Mouse (Mus musculus): ENCODE measurements around the gene Pkp4.

GRCm38 (mm10) chr2:59397531-59397930 lies 236.9 kb downstream of the Pkp4 start:
- TF ChIP-seq CTCF (IDR thresholded peaks at IDR 0.05; ENCODE audit: low read depth, low read length) (no peak), POLR2A (IDR thresholded peaks at IDR 0.05; ENCODE audit: extremely low read depth, insufficient read depth, low read length) (no peak)

Data from liver, adult 2 months (tissue).